Mouse (Mus musculus): ENCODE measurements at regions not wholly inside any gene's neighbourhood (a gene's known extent, or its start where the extent isn't known, plus 50 kb on each side); places are given as distances from the start of the nearest gene placed in this dataset.
A peak's percentile ranks its signal among the peaks of the same experiment; 100 is the strongest.

DNA sequence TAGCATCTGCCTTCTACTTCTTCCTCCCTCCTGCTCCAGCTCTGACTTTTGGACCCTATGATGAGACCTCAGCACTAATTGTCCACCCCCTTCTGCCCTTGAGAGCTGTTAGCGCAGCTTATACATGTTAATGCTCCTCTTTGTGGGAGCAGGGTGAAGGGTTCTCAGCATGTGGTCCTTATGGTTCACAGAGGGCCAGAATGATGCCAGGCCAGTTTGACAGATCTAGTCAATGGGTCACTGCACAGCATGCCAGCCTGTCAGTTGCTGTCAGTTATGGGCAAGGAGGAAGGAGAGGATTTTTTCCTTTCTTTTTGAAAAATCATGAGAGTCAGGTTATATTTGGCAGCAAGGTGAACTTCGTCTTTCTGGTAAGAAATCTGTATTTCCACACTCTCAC lies 68.4 kb downstream of the 4931417E11Rik start:
- no peak for DNase-seq (ENCODE audit: low spot score)

- no peak for DNase-seq (ENCODE audit: low spot score)
Observed at GRCm38 (mm10) chr6:73389301-73389700, 80.2 kb downstream of the 4931417E11Rik start.

DNA sequence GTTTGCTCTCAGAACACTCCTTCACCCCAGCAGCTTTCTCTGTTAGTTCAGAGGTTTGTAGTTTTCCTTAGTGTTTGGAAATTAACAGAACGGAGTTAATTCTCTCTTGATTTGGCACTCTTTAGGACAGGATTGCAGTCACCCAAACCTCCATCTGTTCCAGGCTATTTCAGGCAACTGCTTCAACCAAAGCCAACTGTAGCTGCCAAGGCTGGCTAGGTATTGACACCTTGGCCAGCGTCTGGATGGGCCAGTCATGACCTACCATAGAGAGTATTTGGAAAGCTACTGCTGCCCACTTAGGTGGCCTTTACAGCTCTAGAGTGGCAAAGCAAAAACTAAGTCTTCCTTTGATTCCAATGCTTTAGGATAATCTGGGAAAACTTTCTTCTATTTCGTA lies 83.2 kb downstream of the 4931417E11Rik start:
- DNase-seq (ENCODE audit: low spot score), result no peak

GRCm38 (mm10) chr6:73379825-73380224 lies 89.6 kb downstream of the 4931417E11Rik start:
- no peak for DNase-seq (ENCODE audit: low spot score)

DNA sequence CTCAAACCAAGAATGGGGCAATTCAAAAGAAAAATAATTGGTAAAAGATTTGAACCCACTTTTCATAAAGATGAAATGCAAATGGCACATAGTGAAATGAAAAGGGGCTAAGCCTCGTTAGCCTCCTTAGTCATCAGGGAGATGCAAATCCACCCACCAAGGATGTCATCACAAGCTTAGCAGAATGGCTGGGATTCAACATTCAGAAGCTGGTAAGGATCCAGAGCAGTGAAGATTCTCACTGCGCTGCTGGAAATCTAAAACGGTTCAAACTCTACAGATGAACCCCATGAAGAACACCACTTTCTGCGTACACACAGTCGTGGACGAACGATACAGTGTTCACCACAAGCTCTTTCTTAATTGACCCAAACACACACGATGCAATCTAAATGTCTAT lies 91.6 kb downstream of the 4931417E11Rik start:
- no peak for DNase-seq (ENCODE audit: low spot score)

- no peak for DNase-seq (ENCODE audit: low spot score)
Observed at GRCm38 (mm10) chr6:73376291-73376690, 93.2 kb downstream of the 4931417E11Rik start.

DNA sequence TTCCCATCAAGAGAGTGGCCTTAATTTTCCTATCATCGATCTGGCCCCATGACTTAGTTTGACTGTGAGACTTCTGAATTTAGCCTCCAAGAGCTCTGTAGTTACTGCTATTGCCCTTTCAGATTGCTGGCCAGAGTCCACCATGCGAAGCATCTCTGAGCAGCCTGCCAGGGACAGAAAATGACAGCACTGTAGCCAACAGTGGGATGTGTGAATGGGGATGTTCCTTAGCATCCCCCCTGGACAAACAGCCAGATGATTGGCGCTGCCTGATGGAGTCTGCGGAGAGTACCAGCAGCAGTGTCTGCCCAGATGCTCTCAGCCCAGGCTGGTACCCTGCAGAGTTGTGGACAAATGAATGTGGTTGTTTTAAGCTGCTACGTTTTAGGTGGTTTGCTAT lies 96.6 kb downstream of the 4931417E11Rik start:
- DNase-seq (ENCODE audit: low spot score), result no peak

GRCm38 (mm10) chr6:73371866-73372265 lies 97.6 kb downstream of the 4931417E11Rik start:
- DNase-seq (ENCODE audit: low spot score), result no peak

DNA sequence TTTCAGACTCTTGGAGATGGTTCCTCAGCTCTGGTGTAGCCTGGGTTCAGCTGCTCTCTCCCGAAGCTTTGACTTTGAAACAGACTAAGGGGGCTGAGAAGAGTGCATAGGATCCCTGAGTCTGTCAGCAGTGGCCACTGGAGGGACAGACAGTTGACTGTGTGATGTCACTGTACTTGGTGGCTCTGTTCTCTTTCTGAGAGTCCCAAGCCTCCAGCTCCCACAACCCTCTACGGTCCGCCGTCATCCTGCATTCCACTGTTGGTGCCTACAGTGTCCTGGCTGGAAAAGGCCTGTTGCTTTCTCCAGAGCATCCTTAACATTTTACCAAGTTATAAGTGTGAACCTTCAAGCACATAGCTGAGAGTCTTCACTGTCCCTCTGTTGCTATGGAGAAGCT lies 98.6 kb downstream of the 4931417E11Rik start:
- no peak for DNase-seq (ENCODE audit: low spot score)

- DNase-seq (ENCODE audit: low spot score), result no peak
Observed at GRCm38 (mm10) chr6:73368836-73369141, 100.7 kb downstream of the 4931417E11Rik start.

DNA sequence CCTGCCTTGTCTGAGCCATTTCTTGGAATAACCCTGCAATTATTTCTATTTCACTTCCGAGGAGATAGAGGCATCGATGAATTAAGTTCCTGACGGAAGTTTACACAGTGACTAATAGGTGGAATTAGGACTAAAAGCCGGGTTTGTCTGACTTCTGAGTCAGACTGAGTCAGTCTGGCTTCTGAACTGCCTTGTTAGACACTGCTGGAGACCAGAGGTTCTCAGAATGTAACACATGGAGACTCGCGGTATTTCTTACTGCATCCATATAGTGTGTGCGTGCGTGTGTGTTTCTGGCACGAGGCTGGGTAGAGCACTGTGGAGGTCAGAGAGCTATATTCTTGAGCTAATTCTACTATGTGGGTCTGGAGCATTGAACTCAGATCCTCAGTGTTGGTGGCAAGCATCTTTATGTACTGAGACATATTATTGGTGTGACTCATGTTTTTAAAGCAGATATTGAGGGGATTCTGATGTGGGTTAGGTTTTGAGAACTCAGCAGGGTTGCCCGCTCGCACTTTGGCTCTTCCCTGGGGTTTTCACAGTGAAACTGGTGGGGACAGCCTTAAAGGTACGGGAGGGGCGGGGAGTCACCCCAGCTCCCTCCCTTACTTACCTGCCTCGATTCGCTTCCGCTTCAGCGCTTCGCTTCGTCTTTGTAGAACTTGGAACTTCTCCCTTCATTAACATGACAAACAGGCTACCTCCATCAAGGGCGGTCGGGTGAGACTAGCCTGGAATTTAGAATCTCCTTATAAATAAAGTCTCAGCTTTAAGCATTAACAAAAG lies 101.2 kb downstream of the 4931417E11Rik start:
- DNase-seq (ENCODE audit: low spot score), result no peak

GRCm38 (mm10) chr6:73367616-73368015 lies 101.9 kb downstream of the 4931417E11Rik start:
- DNase-seq (ENCODE audit: low spot score), result peak; percentile 48

DNA sequence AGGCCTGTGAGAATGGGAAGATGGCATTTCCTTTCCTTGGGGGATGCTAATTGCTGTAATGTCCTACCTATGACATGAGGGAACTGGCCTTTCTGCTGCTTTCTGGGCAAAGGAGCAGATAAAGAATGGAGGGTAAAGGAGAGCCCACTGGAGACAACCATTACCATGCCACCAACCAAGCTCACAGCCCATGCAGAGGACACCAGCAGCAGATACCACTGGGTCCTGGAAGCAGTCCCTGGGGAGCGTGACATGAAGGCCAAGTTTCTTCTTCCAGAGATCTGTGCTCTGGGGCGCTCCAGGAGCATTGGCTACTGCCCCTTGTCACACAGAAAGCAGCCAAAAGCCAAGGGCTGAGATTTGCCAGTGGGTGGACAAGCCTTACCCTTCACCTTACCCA lies 102.8 kb downstream of the 4931417E11Rik start:
- no peak for DNase-seq (ENCODE audit: low spot score)

DNA sequence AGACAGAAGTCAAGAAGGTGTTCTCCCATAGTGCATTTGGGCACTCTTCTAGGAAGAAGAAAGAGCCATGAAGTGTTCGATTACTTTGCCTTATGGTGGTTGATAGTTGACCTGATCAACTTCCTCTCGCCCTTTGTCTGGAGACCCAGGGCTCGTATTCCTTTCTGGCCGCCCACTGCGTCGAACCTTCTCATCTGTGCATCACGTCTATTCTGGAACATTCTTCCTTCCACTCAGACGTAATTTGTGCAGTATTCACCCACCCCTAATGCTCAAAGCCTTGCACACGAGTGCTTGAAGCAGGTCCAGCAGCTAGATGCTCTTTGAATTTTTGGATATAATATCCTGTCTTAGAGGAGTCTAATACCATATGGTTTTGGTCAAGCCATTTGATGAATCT lies 104.2 kb downstream of the 4931417E11Rik start:
- DNase-seq (ENCODE audit: low spot score), result no peak

- no peak for DNase-seq (ENCODE audit: low spot score)
Observed at GRCm38 (mm10) chr6:73334995-73335394, 86.8 kb downstream of the Suclg1 start.

DNA sequence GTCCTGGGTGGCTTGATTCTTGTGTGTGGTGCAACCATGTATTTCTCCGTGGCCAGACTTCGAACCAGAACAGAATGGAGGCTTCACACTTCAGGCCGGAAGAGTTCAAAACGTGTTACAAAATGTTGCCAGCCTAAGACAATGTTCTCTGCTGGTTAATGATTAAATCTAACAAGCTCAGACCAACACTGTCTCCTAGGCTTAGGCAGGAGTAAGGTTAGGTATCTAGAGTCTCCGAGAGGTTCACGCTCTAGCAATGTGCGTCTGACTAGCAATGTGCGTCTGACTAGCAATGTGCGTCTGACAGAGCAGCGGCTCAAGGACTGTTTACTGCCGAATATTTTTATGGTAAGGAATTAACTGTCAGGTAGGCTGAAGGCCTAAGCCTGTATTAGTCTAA lies 81.5 kb downstream of the Suclg1 start:
- no peak for DNase-seq (ENCODE audit: low spot score)
